Mouse (Mus musculus): ENCODE measurements around the gene Atxn7.

Gene Atxn7

DNA sequence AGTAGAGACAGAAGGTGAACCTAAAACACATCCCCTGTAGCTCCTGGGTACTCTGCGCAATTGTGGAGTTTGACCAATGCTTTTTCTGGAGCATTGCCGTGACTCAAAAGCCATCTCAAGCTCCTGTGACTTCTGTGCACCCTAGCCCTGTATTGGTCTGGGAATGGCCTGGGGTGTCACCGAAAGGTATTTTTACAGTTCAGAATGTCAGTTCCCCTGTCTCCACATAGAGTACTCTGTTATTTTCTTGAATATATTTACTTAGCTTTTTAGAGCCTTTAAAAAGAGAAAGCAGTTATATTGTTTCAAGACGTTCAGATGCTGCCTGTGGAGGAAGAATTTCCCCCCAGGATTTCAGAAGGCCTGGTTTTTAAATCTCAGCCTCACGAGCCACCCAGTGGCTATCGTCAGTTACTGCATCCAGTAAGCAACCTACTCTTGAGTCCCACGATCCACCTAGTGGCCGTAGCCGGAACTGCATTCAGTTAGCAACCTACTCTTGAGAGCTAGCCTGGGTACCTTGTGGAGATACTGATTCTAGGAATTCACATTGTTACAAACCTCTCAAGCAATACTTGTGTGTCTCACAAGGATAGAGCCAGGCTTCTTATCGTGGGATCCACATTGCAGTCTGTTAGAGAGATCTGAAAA lies 137.2 kb downstream of the Atxn7 start:
- DNase-seq (ENCODE audit: low read depth, low spot score), result peak; percentile 93
- no peaks in the 10 kb centered on the region for H3K27me3 ChIP-seq (ENCODE audit: control insufficient read depth, insufficient read depth, low read length, poor library complexity, severe bottlenecking)

DNA sequence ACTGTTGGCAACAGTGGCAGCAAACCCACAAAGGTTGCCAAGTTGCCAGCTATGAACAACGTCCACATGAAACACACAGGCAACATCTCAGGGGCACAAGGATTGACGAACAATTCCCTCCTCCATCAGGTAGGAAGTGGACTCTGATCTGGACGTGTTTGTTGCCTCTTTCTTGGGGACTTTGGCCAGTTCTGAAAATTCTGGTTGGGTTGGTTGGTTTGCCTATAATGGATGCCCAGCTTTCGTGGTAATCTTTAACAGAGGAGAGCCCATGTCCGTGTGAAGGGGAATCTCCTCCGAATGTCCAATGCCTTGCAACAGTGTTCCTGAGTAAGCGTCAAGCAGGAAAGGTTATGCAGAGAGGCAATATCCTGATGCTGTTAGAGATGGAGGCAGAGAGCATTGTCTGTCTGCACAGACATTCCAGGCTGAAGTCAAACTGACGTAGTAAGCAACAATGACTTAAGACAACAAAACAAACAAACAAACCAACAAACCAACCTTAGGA lies 139.6 kb downstream of the Atxn7 start:
- Histone ChIP-seq H3K36me3 (ENCODE audit: control insufficient read depth, insufficient read depth, low read length, poor library complexity, severe bottlenecking) (peaks cover 14% of the 10 kb centered on the region), H3K27me3 (ENCODE audit: control insufficient read depth, insufficient read depth, low read length, poor library complexity, severe bottlenecking) (no peaks in the 10 kb centered on the region)
- DNase-seq (ENCODE audit: low read depth, low spot score), result no peak

More for the DNA sequence above, 137.2 kb downstream of the Atxn7 start:
- H3K36me3 ChIP-seq (ENCODE audit: control insufficient read depth, insufficient read depth, low read length, poor library complexity, severe bottlenecking), result peaks cover 15% of the 10 kb centered on the region

DNA sequence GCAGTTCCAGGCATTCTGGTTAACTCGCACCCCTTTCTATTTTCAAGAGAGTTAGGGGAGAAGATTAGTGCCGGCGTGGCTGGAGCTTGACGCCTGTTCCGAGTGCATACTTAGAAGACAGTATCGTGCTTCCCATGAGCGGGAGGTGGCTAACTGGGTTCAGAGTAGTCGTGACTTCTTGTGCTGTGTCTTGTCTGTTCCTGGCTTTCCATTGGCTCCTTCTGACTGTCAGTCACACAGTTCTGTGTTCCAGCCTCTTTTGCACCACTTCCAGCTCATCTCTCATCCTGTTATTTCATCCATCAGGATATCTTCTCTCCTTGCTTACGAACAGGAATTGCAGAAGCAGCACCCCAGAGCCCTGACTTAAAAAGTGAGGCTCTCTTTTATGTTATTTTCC lies 140.1 kb downstream of the Atxn7 start:
- Histone ChIP-seq H3K27me3 (ENCODE audit: control insufficient read depth, insufficient read depth, low read length, poor library complexity, severe bottlenecking) (no peaks in the 10 kb centered on the region), H3K36me3 (ENCODE audit: control insufficient read depth, insufficient read depth, low read length, poor library complexity, severe bottlenecking) (peaks cover 14% of the 10 kb centered on the region)
- DNase-seq (ENCODE audit: low read depth, low spot score), result no peak

- DNase-seq (ENCODE audit: low read depth, low spot score), result no peak
- Histone ChIP-seq H3K27me3 (ENCODE audit: control insufficient read depth, insufficient read depth, low read length, poor library complexity, severe bottlenecking) (no peaks in the 10 kb centered on the region), H3K36me3 (ENCODE audit: control insufficient read depth, insufficient read depth, low read length, poor library complexity, severe bottlenecking) (peaks cover 11% of the 10 kb centered on the region)
Measured at GRCm38 (mm10) chr14:14104213-14104929, 143.1 kb downstream of the Atxn7 start.

- no peaks in the 10 kb centered on the region for H3K27me3 ChIP-seq (ENCODE audit: control insufficient read depth, insufficient read depth, low read length, poor library complexity, severe bottlenecking)
- DNase-seq (ENCODE audit: low read depth, low spot score), result no peak
- H3K36me3 ChIP-seq (ENCODE audit: control insufficient read depth, insufficient read depth, low read length, poor library complexity, severe bottlenecking), result peaks cover 11% of the 10 kb centered on the region
Measured at GRCm38 (mm10) chr14:14104930-14105318, 143.7 kb downstream of the Atxn7 start.

DNA sequence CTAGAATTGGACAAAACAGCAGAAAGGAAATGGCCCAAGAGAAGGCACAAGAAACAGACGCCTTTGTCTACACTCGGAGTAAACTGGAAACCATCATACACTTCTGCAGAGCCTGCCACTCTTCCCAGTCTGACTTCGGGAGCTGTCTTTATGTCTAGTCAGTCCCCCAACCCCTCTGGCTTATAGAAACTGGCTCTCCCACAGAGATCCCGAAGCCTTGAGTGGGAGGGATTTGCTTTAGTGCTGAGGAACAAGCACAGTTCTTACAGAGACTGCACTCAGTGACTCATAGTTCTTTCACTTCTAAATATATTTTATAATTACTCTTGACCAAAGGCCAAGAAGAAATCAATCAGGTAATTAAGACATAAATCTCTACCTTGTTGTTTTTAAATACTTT lies 149.5 kb downstream of the Atxn7 start:
- no peaks in the 10 kb centered on the region for H3K27me3 ChIP-seq (ENCODE audit: control insufficient read depth, insufficient read depth, low read length, poor library complexity, severe bottlenecking)
- H3K36me3 ChIP-seq (ENCODE audit: control insufficient read depth, insufficient read depth, low read length, poor library complexity, severe bottlenecking), result peaks cover 3% of the 10 kb centered on the region; the same call in 1 of the 2 replicates
- no peak for DNase-seq (ENCODE audit: low read depth, low spot score)

GRCm38 (mm10) chr14:14120230-14121096 lies 159.2 kb downstream of the Atxn7 start, which contains the start of gene Psmd6:
Gene Psmd6 (minus strand): TSS chr14:14120984.
- Histone ChIP-seq H3K27me3 (ENCODE audit: control insufficient read depth, insufficient read depth, low read length, poor library complexity, severe bottlenecking) (no peaks in the 10 kb centered on the region), H3K36me3 (ENCODE audit: control insufficient read depth, insufficient read depth, low read length, poor library complexity, severe bottlenecking) (peaks cover 15% of the 10 kb centered on the region; the same call in 1 of the 2 replicates)
- DNase-seq (ENCODE audit: low read depth, low spot score), result peak; percentile 93

Measured in splenic B cell, adult 2 months (primary cell).